Mouse (Mus musculus): ENCODE results near the gene Pax2. TPM values are rescaled to one million over a fixed set of nuclear protein-coding genes. Genes with fewer than 3 reads are reported as not detected.

Gene Pax2
- polyA plus RNA-seq (2015; fragmentation: Nextera tagmentation; extraction: Ambion mirVana): not detected in 2 replicates

DNA sequence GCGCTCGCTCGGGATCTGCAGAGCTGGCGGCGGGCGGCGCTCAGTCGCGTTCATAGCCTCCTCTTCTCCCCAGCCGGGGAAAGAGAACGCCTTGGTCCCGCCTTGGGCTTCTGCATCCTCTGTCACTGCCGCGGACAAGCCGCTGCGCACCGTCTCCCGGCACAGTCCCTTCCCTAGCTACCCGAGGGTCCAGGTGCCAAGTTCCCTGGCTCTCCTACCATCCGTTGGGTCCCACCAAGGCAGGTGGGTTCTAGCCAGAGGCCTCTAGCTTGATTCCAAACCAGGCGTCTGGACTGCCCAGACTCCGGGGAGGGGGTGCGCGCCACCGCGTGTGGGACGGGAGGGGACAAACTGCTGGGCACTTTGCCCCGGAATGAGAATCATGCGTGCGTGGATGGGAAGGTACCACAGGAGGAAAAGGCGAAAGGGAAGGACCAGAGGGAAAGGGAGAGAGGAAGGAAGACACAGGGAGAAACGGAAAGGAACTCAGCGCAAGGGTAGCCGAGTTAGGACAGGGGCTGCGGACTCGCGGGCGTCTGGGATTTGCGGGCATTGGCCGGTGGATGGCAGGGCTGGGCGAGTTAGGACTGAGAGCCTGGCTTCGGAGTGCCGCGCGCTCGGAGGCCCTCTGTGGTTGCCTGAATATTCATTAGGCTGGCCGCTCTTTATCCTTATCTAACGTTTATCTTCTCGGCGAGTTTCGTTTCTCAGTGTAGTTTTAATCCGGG is at the start of gene Pax2:
Gene Pax2 (plus strand): TSS at position 353 of the 728 bp plus-strand sequence.
- no peak within 1 kb of the TSS for H3K27ac ChIP-seq (ENCODE audit: low read length)
- H3K27me3 ChIP-seq (ENCODE audit: control insufficient read depth, insufficient read depth, low read length): peaks cover 91% of the 10 kb centered on the region
- peak within 1 kb of the TSS; percentile 38 for H3K4me3 ChIP-seq (replicated peaks; ENCODE audit: low read length)
- no peak within 1 kb of the TSS for H3K9ac ChIP-seq (ENCODE audit: low read length)
- H3K4me1 ChIP-seq (ENCODE audit: control insufficient read depth, insufficient read depth, low read length): peaks cover 11% of the 10 kb centered on the region
- no peak for ATAC-seq (ENCODE audit: insufficient read depth, low FRiP score)
- WGBS: under 1% methylated on average over 52 of the region's 52 CpGs
- peak within 1 kb of the TSS; percentile 58 for H3K4me2 ChIP-seq (ENCODE audit: low read depth, low read length)
- H3K36me3 ChIP-seq (ENCODE audit: control insufficient read depth, insufficient read depth, low read length): no peaks in the 10 kb centered on the region
- no peaks in the 10 kb centered on the region for H3K9me3 ChIP-seq (replicated peaks; ENCODE audit: control insufficient read depth, low read length)

GRCm38 (mm10) chr19:44708885-44709284 is 47.0 kb upstream of the Pax2 start:
- Histone ChIP-seq H3K9ac (ENCODE audit: low read length) (no peak overlapping the region), H3K27me3 (ENCODE audit: control insufficient read depth, insufficient read depth, low read length) (peaks cover 7% of the 10 kb centered on the region; the same call in 1 of the 2 replicates), H3K36me3 (ENCODE audit: control insufficient read depth, insufficient read depth, low read length) (no peaks in the 10 kb centered on the region), H3K4me2 (ENCODE audit: low read depth, low read length) (no peak overlapping the region), H3K4me3 (replicated peaks; ENCODE audit: low read length) (no peak overlapping the region), H3K4me1 (ENCODE audit: control insufficient read depth, insufficient read depth, low read length) (no peaks in the 10 kb centered on the region), H3K9me3 (replicated peaks; ENCODE audit: control insufficient read depth, low read length) (no peaks in the 10 kb centered on the region), H3K27ac (ENCODE audit: low read length) (no peak overlapping the region)
- no peak for ATAC-seq (ENCODE audit: insufficient read depth, low FRiP score)
- 37% methylated on average over 3 of the region's 3 CpGs for WGBS

DNA sequence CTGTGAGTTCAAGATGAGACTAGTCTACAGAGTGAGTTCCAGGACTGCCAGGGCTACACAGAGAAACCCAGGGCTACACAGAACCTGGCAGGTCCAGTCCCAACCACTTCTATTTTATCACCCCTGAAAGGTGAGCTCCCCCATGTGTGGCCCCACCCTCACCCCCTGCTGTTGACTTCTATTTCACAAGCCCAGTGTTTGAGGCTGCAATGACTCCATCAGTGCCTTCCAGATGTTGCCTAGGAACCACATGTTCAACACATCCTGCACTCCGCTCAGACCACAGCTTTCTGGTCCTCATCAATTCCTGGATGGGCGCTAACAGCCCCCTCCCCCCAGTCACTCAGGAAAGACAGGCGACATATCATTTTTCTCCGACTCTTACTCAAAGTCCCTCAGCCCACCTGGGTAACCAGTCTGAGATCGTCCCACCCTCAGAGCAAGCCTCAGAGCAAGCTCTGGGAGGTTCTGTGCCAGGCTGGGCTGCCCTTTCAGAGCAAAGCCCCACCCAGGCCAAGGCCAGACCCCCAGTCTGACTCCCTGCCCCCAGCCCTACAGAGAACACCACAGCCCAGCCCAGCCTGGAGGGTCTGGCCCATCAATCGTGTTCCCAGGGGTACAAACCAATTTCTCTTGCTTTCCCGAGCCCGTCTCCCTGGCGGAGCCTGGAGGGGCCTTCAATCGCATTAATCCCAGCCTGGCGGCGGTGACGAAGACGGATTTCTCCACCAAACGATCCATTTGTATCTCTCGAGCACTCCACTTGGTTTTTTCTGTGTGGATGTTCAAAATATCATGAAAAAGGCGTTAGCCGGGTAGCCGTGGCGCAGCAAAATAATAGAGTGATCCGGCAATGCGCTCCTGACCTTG is 38.9 kb upstream of the Pax2 start:
- Histone ChIP-seq H3K4me3 (replicated peaks; ENCODE audit: low read length) (no peak overlapping the region), H3K36me3 (ENCODE audit: control insufficient read depth, insufficient read depth, low read length) (no peaks in the 10 kb centered on the region), H3K4me1 (ENCODE audit: control insufficient read depth, insufficient read depth, low read length) (peaks cover 9% of the 10 kb centered on the region; the same call in 1 of the 2 replicates), H3K9ac (ENCODE audit: low read length) (no peak overlapping the region), H3K9me3 (replicated peaks; ENCODE audit: control insufficient read depth, low read length) (no peaks in the 10 kb centered on the region), H3K27me3 (ENCODE audit: control insufficient read depth, insufficient read depth, low read length) (peaks cover 39% of the 10 kb centered on the region), H3K4me2 (ENCODE audit: low read depth, low read length) (no peak overlapping the region), H3K27ac (ENCODE audit: low read length) (no peak overlapping the region)
- no peak for ATAC-seq (ENCODE audit: insufficient read depth, low FRiP score)
- WGBS: 56% methylated on average over 22 of the region's 22 CpGs

DNA sequence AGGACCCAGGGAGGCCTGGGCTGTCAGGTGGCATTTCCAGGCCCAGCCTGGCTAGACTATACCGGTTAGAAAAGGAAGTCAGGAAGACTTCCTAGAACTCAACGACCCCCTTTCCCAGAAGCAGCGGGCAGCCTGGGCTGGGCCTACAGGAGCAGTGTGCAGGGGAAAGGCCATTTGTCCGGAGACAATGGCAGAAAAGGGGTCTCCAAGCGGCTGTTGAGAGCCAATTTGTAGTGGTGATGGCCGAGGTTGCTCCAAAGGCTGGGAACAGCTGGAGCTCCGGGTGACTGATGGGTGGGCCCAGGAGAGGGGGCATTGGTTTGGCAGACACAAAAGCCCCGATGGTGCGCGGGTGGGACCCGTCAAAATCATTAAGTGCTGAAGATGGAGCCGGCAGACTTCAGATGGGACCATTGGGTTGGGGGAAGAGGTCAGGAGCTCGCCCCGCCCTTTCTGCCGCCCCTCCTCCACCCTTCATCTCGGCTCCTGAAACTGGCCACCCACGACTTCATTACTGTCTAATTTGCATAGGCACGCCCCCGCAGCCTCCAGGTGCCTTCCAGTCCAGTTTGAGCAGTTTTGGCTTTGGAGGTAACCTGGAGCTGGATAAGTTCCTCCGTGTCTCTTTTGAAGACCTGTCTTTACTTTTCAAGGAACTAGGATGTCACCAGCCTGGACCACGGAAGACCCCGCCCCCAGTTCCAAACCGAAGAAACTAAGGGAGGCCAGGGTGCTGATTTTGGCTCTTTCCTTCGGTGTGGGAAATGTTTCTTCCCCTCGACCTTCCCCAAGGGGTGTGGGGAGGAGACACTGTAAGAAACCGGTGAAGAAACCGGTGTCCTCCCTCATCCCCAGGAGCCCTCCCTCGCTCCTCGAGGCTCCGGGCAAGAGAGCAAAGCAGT is 36.3 kb upstream of the Pax2 start:
- Histone ChIP-seq H3K4me3 (replicated peaks; ENCODE audit: low read length) (peak overlapping the region; percentile 40), H3K36me3 (ENCODE audit: control insufficient read depth, insufficient read depth, low read length) (no peaks in the 10 kb centered on the region), H3K4me1 (ENCODE audit: control insufficient read depth, insufficient read depth, low read length) (peaks cover 9% of the 10 kb centered on the region; the same call in 1 of the 2 replicates), H3K27me3 (ENCODE audit: control insufficient read depth, insufficient read depth, low read length) (peaks cover 61% of the 10 kb centered on the region), H3K27ac (ENCODE audit: low read length) (no peak overlapping the region), H3K4me2 (ENCODE audit: low read depth, low read length) (peak overlapping the region; percentile 56), H3K9ac (ENCODE audit: low read length) (no peak overlapping the region), H3K9me3 (replicated peaks; ENCODE audit: control insufficient read depth, low read length) (no peaks in the 10 kb centered on the region)
- no peak for ATAC-seq (ENCODE audit: insufficient read depth, low FRiP score)
- 4% methylated on average over 30 of the region's 30 CpGs for WGBS

GRCm38 (mm10) chr19:44720194-44720521 is 35.7 kb upstream of the Pax2 start:
- ATAC-seq (ENCODE audit: insufficient read depth, low FRiP score): no peak

DNA sequence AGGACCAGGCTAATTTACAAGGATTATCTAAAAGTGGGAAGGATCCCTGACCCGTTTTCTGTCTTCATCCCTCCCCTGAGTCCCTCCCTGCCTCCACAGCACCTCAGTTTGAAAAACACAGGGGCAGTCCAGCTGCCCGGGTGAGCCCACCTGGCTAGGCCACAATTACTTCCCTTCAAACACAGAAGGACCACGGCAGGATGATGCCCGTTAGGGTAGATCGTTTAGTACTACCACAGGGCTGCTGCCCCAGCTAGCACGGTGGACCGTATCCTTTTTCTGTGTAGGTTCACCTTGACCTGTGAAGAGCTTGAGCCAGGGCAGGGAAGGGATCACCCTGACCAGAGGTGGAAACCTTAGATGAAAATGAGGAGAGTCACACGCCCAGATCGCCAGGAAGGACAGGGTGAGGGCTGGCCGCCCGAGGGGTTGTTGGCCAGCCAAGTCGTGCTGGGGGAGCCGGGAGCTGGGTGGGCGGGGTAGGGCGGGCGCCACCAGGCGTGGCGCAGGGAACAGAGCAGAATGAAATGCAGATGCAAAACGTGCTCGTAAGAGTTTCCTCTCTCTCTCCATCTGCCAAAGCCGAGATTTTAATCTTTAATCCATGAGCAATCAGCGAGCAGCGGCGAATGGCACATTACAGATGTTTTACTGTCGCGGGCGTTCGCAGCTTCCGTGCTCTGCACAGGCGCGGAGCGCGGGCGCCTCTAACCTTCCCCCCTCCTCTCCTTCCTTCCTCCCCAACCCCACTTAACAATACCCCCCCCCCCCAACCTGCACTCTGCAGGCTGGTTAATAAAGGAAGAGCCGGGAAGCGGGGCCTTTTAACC is 32.0 kb upstream of the Pax2 start:
- no peak for ATAC-seq (ENCODE audit: insufficient read depth, low FRiP score)
- no peak overlapping the region for H3K27ac ChIP-seq (ENCODE audit: low read length)
- peak overlapping the region; percentile 17 for H3K4me3 ChIP-seq (replicated peaks; ENCODE audit: low read length)
- no peaks in the 10 kb centered on the region for H3K36me3 ChIP-seq (ENCODE audit: control insufficient read depth, insufficient read depth, low read length)
- H3K4me1 ChIP-seq (ENCODE audit: control insufficient read depth, insufficient read depth, low read length): peaks cover 15% of the 10 kb centered on the region
- peak overlapping the region; percentile 34 for H3K4me2 ChIP-seq (ENCODE audit: low read depth, low read length)
- no peak overlapping the region for H3K9ac ChIP-seq (ENCODE audit: low read length)
- H3K9me3 ChIP-seq (replicated peaks; ENCODE audit: control insufficient read depth, low read length): no peaks in the 10 kb centered on the region
- H3K27me3 ChIP-seq (ENCODE audit: control insufficient read depth, insufficient read depth, low read length): peaks cover 87% of the 10 kb centered on the region
- WGBS: under 1% methylated on average over 36 of the region's 36 CpGs

More at GRCm38 (mm10) chr19:44720194-44720521, 35.7 kb upstream of the Pax2 start:
- H3K27ac ChIP-seq (ENCODE audit: low read length): no peak overlapping the region
- peak overlapping the region; percentile 40 for H3K4me3 ChIP-seq (replicated peaks; ENCODE audit: low read length)
- H3K4me2 ChIP-seq (ENCODE audit: low read depth, low read length): peak overlapping the region; percentile 56
- peak overlapping the region; percentile 55; the same call in 1 of the 2 replicates for H3K9ac ChIP-seq (ENCODE audit: low read length)
- peaks cover 9% of the 10 kb centered on the region; the same call in 1 of the 2 replicates for H3K4me1 ChIP-seq (ENCODE audit: control insufficient read depth, insufficient read depth, low read length)
- H3K9me3 ChIP-seq (replicated peaks; ENCODE audit: control insufficient read depth, low read length): no peaks in the 10 kb centered on the region
- 1% methylated on average over 29 of the region's 29 CpGs for WGBS
- H3K27me3 ChIP-seq (ENCODE audit: control insufficient read depth, insufficient read depth, low read length): peaks cover 66% of the 10 kb centered on the region
- H3K36me3 ChIP-seq (ENCODE audit: control insufficient read depth, insufficient read depth, low read length): no peaks in the 10 kb centered on the region

GRCm38 (mm10) chr19:44725951-44726791 is 29.7 kb upstream of the Pax2 start:
- peak; percentile 58; the same call in 1 of the 2 replicates for ATAC-seq (ENCODE audit: insufficient read depth, low FRiP score)
- H3K4me3 ChIP-seq (replicated peaks; ENCODE audit: low read length): peak overlapping the region; percentile 52
- H3K36me3 ChIP-seq (ENCODE audit: control insufficient read depth, insufficient read depth, low read length): no peaks in the 10 kb centered on the region
- H3K27me3 ChIP-seq (ENCODE audit: control insufficient read depth, insufficient read depth, low read length): peaks cover 80% of the 10 kb centered on the region
- peaks cover 6% of the 10 kb centered on the region; the same call in 1 of the 2 replicates for H3K4me1 ChIP-seq (ENCODE audit: control insufficient read depth, insufficient read depth, low read length)
- H3K9ac ChIP-seq (ENCODE audit: low read length): peak overlapping the region; percentile 74
- no peaks in the 10 kb centered on the region for H3K9me3 ChIP-seq (replicated peaks; ENCODE audit: control insufficient read depth, low read length)
- H3K27ac ChIP-seq (ENCODE audit: low read length): no peak overlapping the region
- peak overlapping the region; percentile 69 for H3K4me2 ChIP-seq (ENCODE audit: low read depth, low read length)
- under 1% methylated on average over 55 of the region's 55 CpGs for WGBS
